In the genomic region with DNA sequence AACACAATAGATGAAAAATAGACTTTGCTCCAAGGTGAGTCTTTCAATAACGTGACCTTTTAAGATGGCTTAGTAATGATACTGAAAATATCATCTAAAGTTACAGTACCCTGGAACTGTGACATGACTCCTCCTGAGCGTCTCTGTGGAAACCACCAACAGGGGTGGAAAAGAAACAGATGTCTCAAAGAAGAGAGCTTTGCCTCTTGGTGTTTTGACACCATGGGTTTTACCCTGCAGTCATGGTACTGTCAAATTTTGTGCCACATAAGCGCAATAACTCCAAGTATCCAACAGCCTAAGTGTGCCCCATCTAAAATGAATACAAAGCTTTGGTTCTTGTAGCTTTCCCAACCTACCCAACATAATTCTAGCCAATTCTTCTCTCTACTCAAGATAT, we compare ENCODE assay signal across 14 mouse cellular contexts.
DNase-seq lines count a peak whose midpoint lies in the region; TF ChIP-seq lines count a peak whose summit lies in the region.
"Had no signal": no experiment of that assay in that cellular context is flagged by ENCODE, and none has a peak within 500 bp of the region (broad histone marks: within the 10 kb centered on the region; RNA-seq: fewer than 3 reads in every experiment).

No protein-coding gene starts in this region.

- no peak overlapping the region for H3K4me3 ChIP-seq in layer of hippocampus, adult 2 months
- H3K4me3 ChIP-seq: embryonic facial prominence, embryonic 10.5 days; embryonic facial prominence, embryonic 12.5 days; forebrain, embryonic 13.5 days; forebrain, embryonic 15.5 days had no signal

- peak; percentile 34 for DNase-seq in cerebellum, adult 9-10 months
- no peak for DNase-seq in cerebellum, adult 8-10 months
- no peak for DNase-seq in layer of hippocampus, adult 2 months (ENCODE audit: low spot score in 2 of 2)
- no peak for DNase-seq in layer of hippocampus, adult 8-10 months (ENCODE audit: low spot score in 2 of 2)
- no peak for DNase-seq in spleen, postnatal 10 days (ENCODE audit: low spot score in 2 of 2)
- DNase-seq: adrenal gland, adult 2 months; adrenal gland, postnatal 10 days; adrenal gland, postnatal 25 days; cerebellum, postnatal 25 days; forebrain, postnatal 0 days had no signal

- H3K27ac ChIP-seq in layer of hippocampus, adult 2 months = peak overlapping the region; percentile 55
- H3K27ac ChIP-seq: embryonic facial prominence, embryonic 10.5 days; embryonic facial prominence, embryonic 12.5 days; forebrain, embryonic 13.5 days; forebrain, embryonic 15.5 days had no signal

- no peak for TF ChIP-seq CTCF in layer of hippocampus, adult 2 months (conservative IDR thresholded peaks at IDR 0.05)
